Mouse (Mus musculus): ENCODE measurements at regions not wholly inside any gene's neighbourhood (a gene's known extent, or its start where the extent isn't known, plus 50 kb on each side); places are given as distances from the start of the nearest gene placed in this dataset.

- TF ChIP-seq GATA1 (IDR thresholded peaks at IDR 0.05; ENCODE audit: borderline replicate concordance, low read length) (no peak), FLI1 (IDR thresholded peaks at IDR 0.05; ENCODE audit: low read length) (no peak)
Measured at GRCm38 (mm10) chr15:86677016-86677415, 462.8 kb downstream of the Tbc1d22a start.
